Mouse (Mus musculus) stomach, postnatal 0 days (tissue): Measurements from ENCODE around the gene Myg1. TPM values are rescaled to one million over a fixed set of nuclear protein-coding genes. Genes with fewer than 3 reads are reported as not detected.

Source experiments
- ATAC-seq: fragments of 200-750 bp; cut with Nextera tagmentation; 2 replicates; pipeline ENCODE4 v1.8.0; 2017; ENCODE audit not compliant: low FRiP score, low TSS enrichment
- DNase-seq: peaks from one replicate; pipeline ENCODE4 v3.0.0-alpha.2; 2016; ENCODE audit warnings: low spot score
- H3K27ac ChIP-seq: fragments of 300-500 bp; sonication (generic); replicated peaks from 2 replicates; pipeline ENCODE4 v1.5.1; 2014; ENCODE audit warnings: mild to moderate bottlenecking, control low read depth
- H3K27me3 ChIP-seq: fragments of 300-500 bp; sonication (generic); 2 replicates; pipeline ENCODE4 v1.6.1; 2014; ENCODE audit warnings: low read length; ENCODE audit not compliant: control insufficient read depth, insufficient read depth
- H3K36me3 ChIP-seq: fragments of 300-500 bp; sonication (generic); 2 replicates; pipeline ENCODE4 v1.6.1; 2014; ENCODE audit warnings: low read length, mixed read lengths; ENCODE audit not compliant: control insufficient read depth, insufficient read depth
- H3K4me1 ChIP-seq: fragments of 300-500 bp; sonication (generic); replicated peaks from 2 replicates; pipeline ENCODE4 v1.6.1; 2014; ENCODE audit warnings: antibody characterized with exemption; ENCODE audit not compliant: control insufficient read depth, insufficient read depth
- H3K4me2 ChIP-seq: fragments of 300-500 bp; sonication (generic); replicated peaks from 2 replicates; pipeline ENCODE4 v1.6.1; 2014; ENCODE audit warnings: low read depth, mild to moderate bottlenecking, control low read depth, moderate library complexity
- H3K4me3 ChIP-seq: fragments of 300-500 bp; sonication (generic); 2 replicates; pipeline ENCODE4 v1.5.1; 2014; ENCODE audit warnings: low read depth, low read length, control low read depth
- H3K9ac ChIP-seq: fragments of 300-500 bp; sonication (generic); 2 replicates; pipeline ENCODE4 v1.6.1; 2014; ENCODE audit warnings: mild to moderate bottlenecking, low read length, control low read depth, mixed read lengths
- H3K9me3 ChIP-seq: fragments of 300-500 bp; sonication (generic); 2 replicates; pipeline ENCODE4 v1.6.1; 2016; ENCODE audit warnings: low read length; ENCODE audit not compliant: control insufficient read depth
- CTCF ChIP-seq: IDR thresholded peaks from 2 replicates; pipeline ENCODE4 v1.5.1; 2016; ENCODE audit warnings: antibody characterized with exemption, low read depth, mild to moderate bottlenecking, moderate library complexity
- EP300 ChIP-seq: optimal IDR thresholded peaks from 2 replicates; pipeline ENCODE3; 2016; ENCODE audit warnings: antibody characterized with exemption
- WGBS: fragments of 180-500 bp; shearing (Covaris S2); extraction: QIAGEN DNeasy Blood & Tissue Kit; methylation state at CpG from one replicate; pipeline ENCODE4 v1.1.7; 2014; 5-methylcytosine and 5-hydroxymethylcytosine counted together
- polyA plus RNA-seq: library from polyadenylated mRNA; unstranded; fragments of >200 nt; fragmentation: Nextera tagmentation; extraction: Ambion mirVana; gene quantifications from 2 replicates; pipeline ENCODE4 v1.2.1, GENCODE M21; 2015

The Myg1 gene
- polyA plus RNA-seq, 1 experiment from 2014 or later, result 44.8 TPM

GRCm38 (mm10) chr15:102296368-102297006 is 35.0 kb upstream of the Myg1 start:
- peaks cover 4% of the 10 kb centered on the region; the same call in 1 of the 2 replicates for H3K36me3 ChIP-seq
- 5% methylated on average over 24 of the region's 24 CpGs for WGBS
- DNase-seq, result no peak

DNA sequence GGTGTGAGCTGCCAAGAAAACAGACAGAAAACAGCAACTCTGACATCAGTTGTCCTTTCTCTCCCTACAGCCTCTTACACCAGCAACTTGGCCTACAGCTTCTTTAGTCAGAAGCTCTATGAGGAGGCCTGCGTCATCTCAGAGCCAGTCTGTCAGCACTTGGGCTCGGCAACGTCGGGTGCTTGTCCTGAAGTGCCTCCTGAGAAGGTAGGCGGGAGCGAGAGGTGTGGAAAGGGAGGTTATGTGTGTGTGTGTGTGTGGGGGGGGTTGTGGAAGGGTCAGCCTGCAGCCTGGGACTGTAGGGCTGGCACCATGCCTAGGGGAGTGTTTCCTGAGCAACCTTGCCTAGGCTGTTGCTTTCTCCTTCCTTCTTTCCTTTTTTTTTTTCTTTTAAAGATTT is 29.0 kb upstream of the Myg1 start:
- Histone ChIP-seq H3K27me3 (no peaks in the 10 kb centered on the region), H3K9me3 (no peaks in the 10 kb centered on the region), H3K27ac (no peak overlapping the region), H3K4me2 (no peak overlapping the region), H3K4me1 (no peaks in the 10 kb centered on the region), H3K36me3 (peaks cover 19% of the 10 kb centered on the region; the same call in 1 of the 2 replicates), H3K4me3 (no peak overlapping the region), H3K9ac (no peak overlapping the region)
- 74% methylated on average over 6 of the region's 6 CpGs for WGBS
- ATAC-seq (0 out of 2 replicates have a peak, but pooled peaks have one; percentile 36), DNase-seq (no peak)
- TF ChIP-seq EP300 (no peak), CTCF (no peak)

More at GRCm38 (mm10) chr15:102296368-102297006, 35.0 kb upstream of the Myg1 start:
- Histone ChIP-seq H3K4me1 (no peaks in the 10 kb centered on the region), H3K27me3 (no peaks in the 10 kb centered on the region), H3K4me3 (peak overlapping the region; percentile 55), H3K27ac (no peak overlapping the region), H3K4me2 (peak overlapping the region; percentile 76), H3K9me3 (no peaks in the 10 kb centered on the region), H3K9ac (peak overlapping the region; percentile 43)
- peak; percentile 48 for ATAC-seq
- no peak for TF ChIP-seq EP300
- no peak for TF ChIP-seq CTCF

DNA sequence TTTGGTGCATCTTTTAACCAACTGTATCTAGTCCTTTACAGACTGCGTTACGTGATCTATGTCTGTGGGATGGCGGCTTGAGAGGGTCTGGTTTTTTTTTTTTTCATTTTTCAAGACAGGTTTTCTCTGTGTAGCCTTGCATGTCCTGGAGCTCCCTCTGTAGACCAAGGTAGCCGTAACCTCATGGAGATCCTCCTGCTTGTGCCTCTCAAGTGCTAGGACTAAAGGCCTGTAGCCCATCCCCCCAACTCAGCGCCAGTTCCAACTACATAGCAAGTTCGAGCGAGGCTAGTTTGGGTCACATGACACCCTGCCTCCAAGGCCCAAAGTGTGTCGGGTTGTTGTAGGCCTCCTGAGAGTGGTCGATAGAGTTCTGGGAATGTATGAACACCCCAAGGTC is 22.8 kb upstream of the Myg1 start:
- Histone ChIP-seq H3K4me1 (no peaks in the 10 kb centered on the region), H3K27me3 (no peaks in the 10 kb centered on the region), H3K9ac (no peak overlapping the region), H3K36me3 (peaks cover 21% of the 10 kb centered on the region), H3K4me3 (no peak overlapping the region), H3K27ac (no peak overlapping the region), H3K4me2 (no peak overlapping the region), H3K9me3 (no peaks in the 10 kb centered on the region)
- WGBS, result 87% methylated on average over 9 of the region's 9 CpGs
- ATAC-seq (no peak), DNase-seq (no peak)
- TF ChIP-seq CTCF, result 0 out of 2 replicates have a peak, but pooled peaks have one; percentile 11
- no peak for TF ChIP-seq EP300

GRCm38 (mm10) chr15:102310074-102310845 is 21.2 kb upstream of the Myg1 start:
- Histone ChIP-seq H3K4me1 (no peaks in the 10 kb centered on the region), H3K4me3 (no peak overlapping the region), H3K36me3 (peaks cover 15% of the 10 kb centered on the region; the same call in 1 of the 2 replicates), H3K27me3 (no peaks in the 10 kb centered on the region), H3K9me3 (no peaks in the 10 kb centered on the region), H3K9ac (no peak overlapping the region), H3K27ac (no peak overlapping the region), H3K4me2 (no peak overlapping the region)
- no peak for TF ChIP-seq CTCF
- no peak for TF ChIP-seq EP300
- WGBS, result 53% methylated on average over 10 of the region's 10 CpGs
- ATAC-seq (no peak), DNase-seq (no peak)

DNA sequence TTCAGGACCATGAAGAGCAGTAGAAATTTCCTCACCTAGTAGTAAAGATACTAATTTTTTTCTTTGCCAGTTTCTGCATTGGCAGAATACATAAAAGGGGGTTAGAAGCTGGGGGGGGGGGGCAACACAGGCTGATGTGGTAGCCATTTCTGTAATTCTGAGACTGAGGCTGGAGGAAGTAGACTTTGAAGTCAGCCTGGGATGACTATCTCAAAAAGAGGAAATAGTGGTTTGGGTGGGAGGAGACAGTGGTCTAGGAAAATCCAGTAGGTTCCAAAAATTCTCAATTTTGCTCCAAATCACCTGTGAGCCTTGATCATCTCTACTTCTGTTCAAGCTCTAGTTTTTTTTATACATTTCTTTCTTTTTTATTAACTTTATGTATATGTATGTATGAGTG is 20.0 kb upstream of the Myg1 start:
- H3K36me3 ChIP-seq, result peaks cover 7% of the 10 kb centered on the region
- no peak overlapping the region for H3K9ac ChIP-seq
- no peak overlapping the region for H3K27ac ChIP-seq
- H3K4me1 ChIP-seq, result no peaks in the 10 kb centered on the region
- no peak for TF ChIP-seq EP300
- TF ChIP-seq CTCF, result no peak
- ATAC-seq (no peak), DNase-seq (no peak)
- no peaks in the 10 kb centered on the region for H3K27me3 ChIP-seq
- H3K4me3 ChIP-seq, result no peak overlapping the region
- no peak overlapping the region for H3K4me2 ChIP-seq
- H3K9me3 ChIP-seq, result no peaks in the 10 kb centered on the region

DNA sequence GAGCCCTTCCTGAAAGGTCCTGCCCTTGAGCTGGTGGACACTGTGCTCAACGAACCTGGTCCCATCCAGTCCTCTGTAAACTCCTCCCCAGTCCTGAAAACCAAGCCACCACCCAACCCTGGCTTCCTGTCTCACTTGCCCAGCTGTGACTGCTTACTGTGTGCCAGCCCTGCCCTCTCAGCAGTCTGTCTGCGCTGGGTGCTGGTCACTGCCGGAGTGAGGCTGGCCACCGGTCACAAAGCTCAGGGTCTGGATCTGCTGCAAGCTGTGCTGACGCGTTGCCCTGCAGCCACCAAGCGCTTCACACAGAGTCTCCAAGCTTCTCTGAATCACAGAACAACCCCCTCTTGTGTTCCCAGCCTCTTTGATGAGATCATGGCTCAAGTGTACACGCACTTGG is 16.2 kb upstream of the Myg1 start:
- no peak for TF ChIP-seq EP300
- TF ChIP-seq CTCF, result no peak
- Histone ChIP-seq H3K36me3 (peaks cover 10% of the 10 kb centered on the region), H3K27me3 (no peaks in the 10 kb centered on the region), H3K27ac (no peak overlapping the region), H3K9me3 (no peaks in the 10 kb centered on the region), H3K4me2 (no peak overlapping the region), H3K9ac (no peak overlapping the region), H3K4me1 (no peaks in the 10 kb centered on the region), H3K4me3 (no peak overlapping the region)
- ATAC-seq (no peak), DNase-seq (no peak)
- WGBS, result 77% methylated on average over 8 of the region's 8 CpGs
